Mouse (Mus musculus): ENCODE data around the gene Fam168a.

- TF ChIP-seq CTCF (conservative IDR thresholded peaks at IDR 0.05; ENCODE audit: low read length) (no peak), NANOG (IDR thresholded peaks at IDR 0.05; ENCODE audit: borderline replicate concordance, low read length) (no peak)
Observed at GRCm38 (mm10) chr7:100862353-100862752, 155.9 kb downstream of the Fam168a start.

Measured in E14TG2a.4 (cell line).